Mouse (Mus musculus): ENCODE measurements at regions not wholly inside any gene's neighbourhood (a gene's known extent, or its start where the extent isn't known, plus 50 kb on each side); places are given as distances from the start of the nearest gene placed in this dataset.

- TF ChIP-seq CTCF (IDR thresholded peaks at IDR 0.05; ENCODE audit: low read depth) (peak; percentile 68), EP300 (IDR thresholded peaks at IDR 0.05; ENCODE audit: low read depth) (no peak)
Observed at GRCm38 (mm10) chr4:135018018-135018417, 87.3 kb downstream of the Syf2 start.

All from heart, postnatal 0 days (tissue).